ENCODE assay signal across 9 mouse cellular contexts in the genomic region with DNA sequence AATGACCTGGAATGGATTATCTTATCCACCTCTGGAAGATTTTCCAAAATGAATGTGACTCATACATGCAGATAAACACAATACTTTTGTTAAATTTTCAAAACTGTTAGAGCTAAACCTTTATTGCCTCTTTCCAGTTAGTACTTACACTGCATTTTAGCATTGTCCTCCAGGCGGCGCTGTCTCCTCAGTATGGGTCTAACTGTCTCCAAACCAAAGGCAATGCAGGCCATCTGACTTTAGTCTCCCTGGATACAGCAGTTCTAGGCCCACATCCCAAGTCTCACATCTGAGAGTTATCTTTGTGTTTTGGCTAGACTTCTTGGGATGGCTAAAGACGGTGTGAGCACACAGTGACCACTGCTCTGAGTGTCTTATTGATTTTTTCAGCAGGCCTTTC.
DNase-seq lines count a peak whose midpoint lies in the region; ATAC-seq and TF ChIP-seq lines count a peak whose summit lies in the region.
"Had no signal": no experiment of that assay in that cellular context is flagged by ENCODE, and none has a peak within 500 bp of the region (broad histone marks: within the 10 kb centered on the region; RNA-seq: fewer than 3 reads in every experiment).

No protein-coding gene starts in this region.

- CTCF ChIA-PET in Patski (lab: Charles Lee) = no interaction called here

- no peak overlapping the region for H3K4me2 ChIP-seq in liver, postnatal 0 days (ENCODE audit: low read depth, low read length)
- H3K4me2 ChIP-seq: heart, embryonic 13.5 days had no signal

- ATAC-seq in Patski = no peak
- no peak for ATAC-seq in liver, postnatal 0 days

- no peaks in the 10 kb centered on the region for H3K4me1 ChIP-seq in liver, postnatal 0 days (ENCODE audit: insufficient read depth)

- POLR2A ChIA-PET in Patski (lab: Charles Lee) = no interaction called here

- 17% methylated on average over 3 of the region's 3 CpGs for WGBS in liver, postnatal 0 days (ENCODE audit: insufficient replicate concordance)

- no peaks in the 10 kb centered on the region for H3K36me3 ChIP-seq in liver, postnatal 0 days (replicated peaks; ENCODE audit: insufficient read depth, low read length)
- H3K36me3 ChIP-seq: heart, embryonic 13.5 days had no signal

- no peaks in the 10 kb centered on the region for H3K27me3 ChIP-seq in Patski
- no peaks in the 10 kb centered on the region for H3K27me3 ChIP-seq in liver, postnatal 0 days (ENCODE audit: insufficient read depth, low read length)
- H3K27me3 ChIP-seq: heart, embryonic 13.5 days had no signal

- TF ChIP-seq CTCF in Patski (IDR thresholded peaks at IDR 0.05) = peak; percentile 48
- TF ChIP-seq CTCF in gastrocnemius, adult 2 months (IDR thresholded peaks at IDR 0.05) = peak; percentile 85
- peak; percentile 87 for TF ChIP-seq CTCF in liver, postnatal 0 days (IDR thresholded peaks at IDR 0.05; ENCODE audit: low read depth)

- in situ Hi-C loops in Patski (cut with MboI; ENCODE audit: low pct_unique_long_range_greater_than_20kb) = no loop called here

- H3K9me3 ChIP-seq in liver, postnatal 0 days (ENCODE audit: low read length) = no peaks in the 10 kb centered on the region
- H3K9me3 ChIP-seq: heart, embryonic 13.5 days had no signal

- no peak overlapping the region for H3K27ac ChIP-seq in gastrocnemius, adult 2 months
- no peak overlapping the region for H3K27ac ChIP-seq in liver, postnatal 0 days (ENCODE audit: low read depth)
- H3K27ac ChIP-seq: heart, embryonic 13.5 days had no signal

- H3K4me3 ChIP-seq in gastrocnemius, adult 2 months = no peak overlapping the region
- H3K4me3 ChIP-seq in liver, postnatal 0 days (ENCODE audit: low read depth, low read length) = no peak overlapping the region
- H3K4me3 ChIP-seq: heart, embryonic 13.5 days had no signal

- no peak overlapping the region for H3K9ac ChIP-seq in liver, postnatal 0 days (replicated peaks)
- H3K9ac ChIP-seq: heart, embryonic 13.5 days had no signal

- intact Hi-C loops in gastrocnemius, adult 2 months (cut with DNase I) = loop anchor here (5.0 kb wide), 1 partner anchor 527 kb away; no protein-coding TSS in a partner anchor

- no peak for TF ChIP-seq EP300 in liver, postnatal 0 days (IDR thresholded peaks at IDR 0.05; ENCODE audit: low read depth)

- peak; percentile 83 to 85 for DNase-seq in B cell, adult 2 months
- DNase-seq in Patski (ENCODE audit: low read depth, low spot score) = no peak
- peak; percentile 89 for DNase-seq in cerebellum, adult 9-10 months
- peak; percentile 79 for DNase-seq in gastrocnemius, adult 2 months
- peak; percentile 76 to 87 for DNase-seq in kidney, postnatal 25 days
- peak; percentile 74 for DNase-seq in liver, postnatal 0 days
- peak; percentile 37 for DNase-seq in retina, postnatal 7 days (ENCODE audit: low read depth, low spot score)
- peak; percentile 30 to 46 for DNase-seq in urinary bladder, adult 18-20 months (ENCODE audit: low spot score in 2 of 2)
